Mouse (Mus musculus): ENCODE results near the gene Slc15a5.

Slc15a5 gene

DNA sequence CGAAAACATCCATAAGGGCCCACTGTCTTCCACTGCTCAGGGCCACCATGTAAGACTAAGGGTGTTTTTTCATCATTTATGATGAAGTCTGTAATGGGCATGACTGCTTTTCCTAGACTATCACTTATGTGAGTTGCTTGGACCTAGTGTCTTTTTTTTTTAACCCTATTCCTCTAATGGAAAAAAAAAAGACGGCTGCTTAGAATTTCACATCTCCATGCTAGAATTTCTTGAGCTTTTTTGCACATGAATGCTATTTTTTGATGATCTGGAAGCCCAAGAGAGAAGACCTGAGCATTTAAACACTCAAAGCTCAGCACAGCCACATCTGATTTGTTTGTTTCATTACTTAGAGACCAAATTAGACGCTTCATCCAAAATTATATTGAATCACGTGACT lies at the start of gene Slc15a5:
Slc15a5 (minus strand) TSS at position 101 of the 400 bp plus-strand sequence.
- DNase-seq (ENCODE audit: extremely low read depth, low read depth, low spot score) = no peak

DNA sequence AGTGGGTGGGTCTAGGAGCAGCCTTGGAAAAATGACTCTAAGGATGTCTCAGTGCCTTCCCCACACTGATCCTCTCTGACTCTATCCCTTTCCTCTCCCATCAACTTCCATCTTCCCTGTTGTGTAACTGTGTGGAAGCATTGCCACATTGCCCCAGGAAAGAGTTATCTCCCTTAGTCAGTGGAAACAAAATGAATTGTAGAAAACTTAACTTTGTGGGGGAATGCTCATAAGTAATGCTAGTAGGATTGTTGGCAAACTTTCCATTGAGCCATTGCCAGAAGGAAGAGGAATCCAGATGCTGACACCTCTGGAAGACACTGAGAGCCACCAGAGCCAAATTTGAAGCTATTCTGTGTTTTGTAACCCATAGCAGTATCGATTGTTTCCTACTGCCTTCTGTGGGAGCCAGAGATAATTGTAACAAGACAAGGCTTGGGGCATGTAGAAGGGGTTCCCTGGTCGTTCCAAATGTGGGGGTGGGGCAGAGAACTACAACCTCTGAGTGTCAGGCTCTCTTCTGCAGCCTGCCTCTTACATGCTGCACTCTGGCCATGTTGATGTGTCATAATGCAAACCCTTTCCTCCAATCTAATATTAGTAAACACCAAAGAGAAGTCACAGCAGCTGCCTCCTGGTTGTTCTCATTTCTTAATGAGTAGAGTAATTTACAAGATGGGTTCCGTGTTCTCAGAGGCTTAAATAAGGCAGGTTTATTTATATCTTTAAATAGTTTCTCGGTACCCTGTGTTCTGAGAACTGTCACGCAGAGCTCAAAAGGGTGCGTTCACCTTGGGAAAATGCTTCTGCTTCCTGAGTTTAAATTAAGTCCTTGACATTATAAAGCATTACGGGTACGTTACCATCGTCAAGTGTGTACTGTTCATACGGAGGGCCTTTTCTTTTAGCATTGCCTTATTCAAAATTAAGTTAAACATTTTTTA lies 48.9 kb upstream of the Slc15a5 start:
- no peak for DNase-seq (ENCODE audit: extremely low read depth, low read depth, low spot score)

DNA sequence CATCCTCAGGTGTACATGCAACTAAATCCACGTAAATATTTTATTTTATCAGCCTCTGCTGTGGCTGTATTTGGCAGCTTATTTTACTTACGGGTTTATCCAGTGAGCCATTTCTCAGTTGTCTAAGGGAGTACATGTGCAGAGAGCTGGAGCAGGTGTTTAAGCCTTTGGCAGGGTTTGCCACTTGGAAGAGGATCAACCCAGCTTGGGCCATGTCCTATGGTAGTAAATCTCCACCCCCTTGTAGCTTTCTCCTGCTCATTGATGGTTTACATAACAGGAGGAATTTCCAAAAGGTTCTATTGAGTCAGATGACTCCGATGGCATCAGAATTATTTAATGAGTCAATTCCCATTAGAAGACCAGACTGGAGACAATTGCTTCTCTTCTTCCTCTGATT lies 37.8 kb upstream of the Slc15a5 start:
- peak; percentile 98 for DNase-seq (ENCODE audit: extremely low read depth, low read depth, low spot score)

DNA sequence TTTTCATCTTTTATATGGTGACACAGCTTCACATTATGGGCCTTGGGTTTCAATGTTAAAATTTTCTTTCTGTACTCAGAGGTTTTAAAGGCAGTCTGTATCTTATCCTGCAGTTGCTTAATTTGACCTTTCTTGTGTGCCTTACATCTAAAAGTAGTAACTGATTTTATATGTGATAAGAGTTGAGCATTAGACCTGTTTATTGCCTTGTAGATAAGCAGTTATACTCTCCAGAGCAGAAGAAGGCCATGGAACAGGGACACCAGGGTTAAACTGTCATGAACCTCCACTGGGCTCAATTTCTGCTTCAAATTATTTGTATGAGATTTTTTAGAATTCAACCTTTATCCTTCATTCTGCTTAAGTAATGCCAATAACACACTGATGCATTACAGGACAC lies 24.8 kb upstream of the Slc15a5 start:
- no peak for DNase-seq (ENCODE audit: extremely low read depth, low read depth, low spot score)

DNA sequence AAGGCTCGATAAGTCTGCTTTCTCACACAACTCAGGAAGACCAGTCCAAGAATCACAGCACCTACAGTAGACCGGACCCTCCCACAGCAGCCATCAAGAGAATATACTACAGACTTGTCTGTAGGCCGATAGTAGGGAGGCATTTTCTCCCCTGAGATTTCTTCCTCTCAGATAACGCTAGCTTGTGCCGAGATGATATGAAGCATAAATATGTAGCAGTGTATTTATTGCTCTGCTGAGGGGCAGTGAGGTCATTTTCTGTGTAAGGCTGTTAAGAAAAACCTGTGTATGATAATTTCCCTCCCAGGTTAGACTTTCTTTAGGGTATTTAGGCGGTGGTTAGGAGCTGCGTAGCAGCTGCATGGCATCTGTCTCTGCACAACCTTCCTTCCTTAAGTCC lies 23.2 kb upstream of the Slc15a5 start:
- DNase-seq (ENCODE audit: extremely low read depth, low read depth, low spot score) = no peak

DNA sequence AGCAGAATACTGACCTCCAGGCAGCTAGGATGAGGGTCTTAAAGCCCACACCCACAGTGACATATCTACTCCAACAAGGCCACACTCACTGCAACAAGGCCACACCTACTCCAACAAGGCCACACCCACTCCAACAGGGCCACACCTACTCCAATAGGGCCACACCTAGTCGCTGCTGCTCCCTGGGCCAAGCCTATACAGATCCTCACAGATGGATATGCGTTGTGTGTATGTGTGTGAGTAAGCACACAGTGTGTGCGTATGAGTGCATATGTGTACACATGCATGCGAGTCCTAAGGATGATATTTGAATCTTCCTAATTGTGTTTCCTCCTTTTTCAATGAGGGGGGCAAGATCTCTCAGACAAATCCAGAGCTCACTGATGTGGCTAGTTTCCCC lies 22.1 kb upstream of the Slc15a5 start:
- DNase-seq (ENCODE audit: extremely low read depth, low read depth, low spot score) = no peak

DNA sequence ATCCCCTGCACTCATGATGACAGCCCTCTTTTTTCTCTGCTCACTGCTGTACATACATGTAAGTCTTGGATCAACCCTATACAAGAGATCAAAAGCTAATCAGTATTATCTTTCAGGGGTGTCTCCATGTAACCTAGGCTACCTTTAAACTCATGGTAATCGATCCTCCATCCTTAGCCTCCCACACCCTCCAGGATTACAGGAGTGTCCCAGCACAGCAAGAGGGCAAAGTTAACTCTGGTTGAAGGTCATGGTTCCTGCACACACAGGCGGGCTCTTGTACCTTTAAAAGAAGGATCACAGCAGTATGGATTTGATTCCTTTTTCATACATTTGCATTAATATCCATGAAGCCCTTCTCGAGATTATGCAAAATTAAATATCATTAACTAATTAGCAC lies 19.9 kb upstream of the Slc15a5 start:
- no peak for DNase-seq (ENCODE audit: extremely low read depth, low read depth, low spot score)

DNA sequence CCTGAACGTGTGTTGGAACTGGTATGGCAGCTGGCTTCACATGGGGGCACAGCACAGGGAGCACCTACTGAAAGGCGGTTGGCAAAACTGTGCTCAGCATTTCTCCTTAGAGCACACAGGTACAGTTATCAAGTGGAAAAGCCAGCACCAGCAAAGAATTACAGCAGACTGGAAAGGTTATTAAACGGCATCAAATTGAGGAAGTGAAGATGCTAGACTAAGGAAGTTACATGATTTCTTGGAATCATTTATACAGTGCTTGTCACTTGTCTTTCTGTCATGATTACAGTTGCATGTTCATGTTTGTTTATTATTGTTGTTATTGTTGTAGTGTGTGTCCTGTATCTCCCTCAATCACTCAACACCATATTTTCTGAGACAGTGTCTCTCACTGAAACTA lies 15.3 kb upstream of the Slc15a5 start:
- no peak for DNase-seq (ENCODE audit: extremely low read depth, low read depth, low spot score)

DNA sequence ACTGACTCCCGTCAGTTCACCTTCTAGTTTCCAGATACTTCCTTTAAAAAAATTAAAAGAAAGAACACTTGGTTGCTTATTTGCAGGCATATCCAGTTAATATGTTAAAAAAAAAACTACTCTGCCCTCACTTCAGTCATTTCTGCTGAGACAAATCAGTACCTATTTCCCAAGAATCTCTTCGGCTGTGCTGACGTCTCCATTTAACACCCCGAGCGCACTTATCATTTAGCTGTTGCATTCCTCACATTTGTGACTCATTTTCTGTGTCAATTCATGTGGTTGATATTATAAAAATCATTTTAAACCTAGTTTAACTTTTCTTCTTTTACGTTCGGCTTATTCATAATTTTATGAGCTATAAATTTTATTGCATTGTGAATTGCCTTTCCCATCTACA lies 12.7 kb upstream of the Slc15a5 start:
- DNase-seq (ENCODE audit: extremely low read depth, low read depth, low spot score) = no peak

DNA sequence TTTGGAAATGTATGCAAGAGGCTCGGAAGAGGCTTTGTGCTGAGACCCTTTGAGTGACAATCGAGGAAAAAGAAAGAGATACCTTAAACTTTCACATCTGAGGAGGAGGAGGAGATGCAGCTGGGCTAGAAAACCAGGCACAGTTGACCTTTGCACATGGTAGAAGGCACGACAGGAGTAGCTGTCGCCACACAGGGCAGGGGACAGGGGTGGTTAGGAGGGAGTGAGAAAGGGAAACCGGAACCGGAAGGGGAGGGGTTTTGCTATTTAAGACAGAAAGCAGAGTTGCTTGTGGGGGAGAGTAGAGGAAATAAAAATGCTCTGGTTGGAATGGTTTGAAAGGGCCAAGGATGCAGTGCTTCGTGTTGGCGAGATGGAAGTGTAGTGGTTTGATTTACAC lies 9.4 kb upstream of the Slc15a5 start:
- DNase-seq (ENCODE audit: extremely low read depth, low read depth, low spot score) = no peak

DNA sequence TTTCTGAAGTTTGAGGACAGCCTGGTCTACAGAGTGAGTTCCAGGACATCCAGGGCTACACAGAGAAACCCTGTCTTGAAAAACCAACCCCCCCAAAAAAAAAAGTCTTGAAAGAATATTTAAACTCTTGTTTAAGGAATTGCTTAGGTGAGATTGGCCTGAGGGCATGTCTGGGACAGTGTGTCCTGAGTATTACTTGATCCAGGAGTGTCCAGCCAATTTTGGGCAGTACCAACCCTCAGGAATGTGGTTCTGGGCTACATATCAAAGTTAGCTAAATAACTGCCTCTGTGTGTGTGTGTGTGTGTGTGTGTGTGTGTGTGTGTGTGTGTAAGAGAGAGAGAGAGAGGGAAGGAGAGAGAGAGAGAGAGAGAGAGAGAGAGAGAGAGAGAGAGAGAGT lies 6.7 kb upstream of the Slc15a5 start:
- DNase-seq (ENCODE audit: extremely low read depth, low read depth, low spot score) = peak; percentile 50

DNA sequence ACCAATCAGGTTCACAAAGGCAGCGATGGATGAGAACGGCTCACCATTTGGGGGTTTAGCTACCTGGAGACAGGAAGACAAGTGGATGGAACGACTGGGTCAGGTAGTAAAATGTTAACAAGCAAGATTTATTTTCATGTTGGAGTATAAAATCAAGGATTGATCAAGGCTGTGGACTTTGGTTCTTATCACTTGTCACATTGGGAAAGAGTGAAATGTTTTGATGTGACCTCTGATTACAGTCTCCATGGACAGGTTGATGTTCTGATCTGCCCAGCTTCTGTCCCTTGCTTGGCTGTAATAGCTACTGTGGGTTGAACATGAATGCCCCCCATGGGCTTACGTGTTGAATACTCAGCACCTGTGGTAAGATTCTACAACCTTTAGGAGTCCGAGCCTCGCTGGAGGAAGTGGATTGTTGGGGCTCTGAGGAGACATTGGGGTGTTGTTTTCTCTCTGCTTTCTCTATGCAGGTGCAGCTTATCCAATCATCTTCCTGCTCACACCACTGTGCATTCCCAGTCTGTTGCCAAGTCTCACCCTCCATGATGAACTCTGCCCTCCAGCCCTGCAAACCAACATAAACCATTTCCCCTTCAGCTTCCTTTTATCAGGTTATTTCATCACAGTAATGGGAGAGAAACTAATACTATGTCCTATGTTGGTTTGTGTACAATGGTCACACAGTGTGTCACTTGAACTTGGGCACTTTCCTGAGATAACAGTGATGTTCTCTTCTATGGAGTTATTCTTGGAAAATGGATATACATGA lies 1.2 kb upstream of the Slc15a5 start:
- no peak for DNase-seq (ENCODE audit: extremely low read depth, low read depth, low spot score)

DNA sequence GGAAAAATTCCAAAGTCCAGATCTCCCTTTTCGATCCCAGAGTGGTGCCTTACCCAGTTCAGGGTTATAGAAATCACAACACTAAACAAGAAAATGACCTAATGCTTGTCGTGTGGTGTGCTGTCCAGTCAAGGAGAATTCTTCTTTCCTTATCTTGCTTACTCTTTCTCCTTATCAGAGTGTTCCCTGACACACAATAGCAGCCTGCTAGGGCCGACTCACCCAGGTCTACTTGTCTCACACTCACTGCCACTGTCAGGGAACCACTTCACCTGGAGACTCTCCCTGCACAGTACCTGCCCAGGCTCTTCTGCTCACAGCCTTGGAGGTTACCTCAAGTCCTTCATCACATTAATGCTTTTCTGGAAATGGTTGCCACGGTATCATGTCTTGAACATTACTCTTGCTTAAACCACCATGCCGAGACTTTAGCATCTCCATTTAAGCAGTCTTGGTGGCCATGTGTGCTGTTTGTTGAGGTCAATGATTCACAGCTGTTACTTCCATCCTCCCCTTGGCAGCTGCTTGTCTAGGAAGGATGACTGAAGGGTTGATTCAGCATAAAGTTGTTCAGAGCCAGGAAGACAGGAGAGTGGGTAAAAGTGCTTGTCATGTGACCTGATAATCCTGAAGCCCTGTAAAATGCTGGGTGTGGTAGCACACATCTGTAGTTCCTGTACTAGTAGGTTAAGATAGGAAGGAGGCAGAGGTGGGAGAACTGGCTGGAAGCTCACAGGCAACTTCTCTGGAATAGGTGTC lies 1.9 kb downstream of the Slc15a5 start:
- DNase-seq (ENCODE audit: extremely low read depth, low read depth, low spot score) = no peak

DNA sequence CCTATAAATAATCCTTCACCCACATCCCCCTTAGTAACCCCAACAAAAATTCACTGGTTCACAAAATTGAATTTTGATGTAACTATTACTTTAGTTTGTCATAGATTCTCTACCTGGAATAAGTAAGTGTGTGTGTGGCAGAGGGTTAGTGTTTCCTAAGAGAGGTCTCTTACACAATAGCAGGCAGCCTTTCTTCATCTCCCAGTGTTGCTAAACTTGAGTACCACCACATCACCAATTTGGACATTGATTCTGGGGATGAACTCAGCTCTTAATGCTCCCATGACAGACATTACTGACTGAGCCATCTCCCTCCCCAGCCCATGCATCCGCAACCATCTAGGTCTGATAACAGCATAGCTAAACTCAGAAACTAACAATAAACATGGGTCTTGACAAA lies 4.0 kb downstream of the Slc15a5 start:
- no peak for DNase-seq (ENCODE audit: extremely low read depth, low read depth, low spot score)

DNA sequence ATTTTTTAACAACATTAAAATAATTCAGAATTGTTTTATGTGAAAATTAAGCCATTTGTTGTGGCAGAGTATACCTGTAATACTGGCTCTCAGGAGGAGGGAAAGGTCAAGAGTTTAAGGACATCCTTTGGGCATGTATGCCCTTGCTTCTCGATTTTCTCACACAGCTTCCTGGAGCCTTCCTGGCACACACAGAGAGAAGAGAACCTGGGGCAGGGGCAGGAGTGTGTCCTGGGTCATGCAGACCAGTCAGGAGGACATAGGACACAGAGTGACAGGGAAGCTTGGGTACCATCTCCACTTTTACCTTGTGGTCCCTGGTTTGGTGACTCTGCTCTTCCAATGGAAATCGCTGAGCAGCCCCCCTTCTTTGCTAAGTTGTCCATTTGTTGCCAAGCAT lies 6.2 kb downstream of the Slc15a5 start:
- no peak for DNase-seq (ENCODE audit: extremely low read depth, low read depth, low spot score)

DNA sequence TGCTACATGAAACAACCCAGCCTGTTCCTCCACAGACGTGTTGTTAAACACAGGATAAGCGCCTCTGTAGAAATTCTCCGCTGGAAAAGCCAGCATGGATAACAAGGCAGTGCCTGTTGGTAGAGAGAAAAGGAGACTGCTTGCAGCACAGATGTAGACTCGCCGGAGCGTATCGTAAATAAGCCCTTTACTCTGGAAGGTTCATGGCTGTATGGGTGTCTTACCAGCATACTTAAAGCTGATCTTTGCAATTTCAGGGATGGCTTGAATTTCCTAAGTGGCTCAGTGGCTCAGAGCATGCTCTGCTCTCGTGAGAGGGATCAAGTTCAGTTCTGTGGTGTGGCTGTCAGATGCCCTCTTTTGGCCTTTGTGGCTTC lies 6.8 kb downstream of the Slc15a5 start:
- DNase-seq (ENCODE audit: extremely low read depth, low read depth, low spot score) = no peak

DNA sequence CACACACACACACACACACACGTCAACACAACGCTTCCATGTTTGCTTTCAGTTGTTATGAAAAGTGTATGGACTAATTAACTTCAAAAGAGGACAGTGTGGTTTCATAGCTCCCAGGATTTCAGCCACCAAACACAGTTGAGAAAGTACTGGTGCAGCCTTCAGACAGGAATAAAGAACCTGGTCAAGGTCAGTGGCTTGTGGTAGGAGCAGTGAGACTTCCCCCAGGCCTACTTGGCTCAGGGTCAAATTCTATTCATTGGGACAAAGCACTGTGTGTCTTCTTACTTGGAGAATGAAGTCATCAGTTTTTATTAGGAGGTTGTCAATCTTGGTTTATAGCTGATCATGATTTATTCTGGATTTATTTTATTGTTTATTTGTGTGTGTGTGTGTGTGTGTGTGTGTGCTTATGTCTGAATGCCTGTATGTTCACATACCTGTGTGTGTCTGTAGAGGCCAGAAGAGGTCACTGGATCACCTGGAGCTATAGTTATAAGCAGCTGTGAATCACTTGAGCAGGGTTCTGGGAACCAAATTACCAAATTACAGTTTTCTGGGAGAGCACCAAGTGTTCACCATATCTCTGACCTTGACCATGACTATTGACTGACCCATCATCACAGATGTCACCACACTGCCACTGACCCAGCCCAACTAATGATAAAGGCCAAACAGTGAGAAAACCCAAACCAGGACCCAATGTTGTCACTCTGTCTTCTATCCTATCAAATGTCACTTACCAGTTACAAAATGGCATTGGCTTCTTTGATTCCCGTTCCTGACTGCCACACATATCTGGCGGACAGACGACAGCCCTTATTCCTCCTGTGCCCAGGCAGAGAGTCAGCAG lies 7.4 kb downstream of the Slc15a5 start:
- DNase-seq (ENCODE audit: extremely low read depth, low read depth, low spot score) = peak; percentile 52

DNA sequence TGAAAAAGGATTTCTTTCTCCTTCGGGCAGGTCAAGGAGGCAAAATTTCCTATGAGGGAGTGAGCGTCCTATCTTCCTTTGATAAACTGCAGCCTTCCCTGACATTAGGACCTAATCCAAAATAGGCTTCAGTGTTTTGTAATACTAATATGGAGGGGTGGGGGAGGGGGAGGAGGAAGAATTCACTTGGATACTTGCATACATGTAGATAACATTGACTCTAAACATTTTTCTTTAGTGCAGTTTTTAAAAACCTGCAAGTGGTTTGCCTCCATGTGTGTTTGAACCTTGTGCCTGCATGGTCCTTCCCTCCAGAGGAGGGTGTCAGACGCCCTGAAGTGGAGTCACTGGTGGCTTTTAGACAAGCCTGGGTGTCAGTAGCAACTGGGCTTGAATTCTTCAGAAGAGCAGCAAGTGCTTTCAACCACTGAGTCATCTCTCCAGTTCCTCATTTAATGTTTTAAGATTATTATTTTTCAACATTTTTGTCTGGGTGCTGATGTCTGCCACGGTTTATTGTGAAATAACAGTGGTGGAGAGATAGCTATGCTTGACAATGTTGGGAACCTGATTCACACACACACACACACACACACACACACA lies 8.1 kb downstream of the Slc15a5 start:
- DNase-seq (ENCODE audit: extremely low read depth, low read depth, low spot score) = no peak

DNA sequence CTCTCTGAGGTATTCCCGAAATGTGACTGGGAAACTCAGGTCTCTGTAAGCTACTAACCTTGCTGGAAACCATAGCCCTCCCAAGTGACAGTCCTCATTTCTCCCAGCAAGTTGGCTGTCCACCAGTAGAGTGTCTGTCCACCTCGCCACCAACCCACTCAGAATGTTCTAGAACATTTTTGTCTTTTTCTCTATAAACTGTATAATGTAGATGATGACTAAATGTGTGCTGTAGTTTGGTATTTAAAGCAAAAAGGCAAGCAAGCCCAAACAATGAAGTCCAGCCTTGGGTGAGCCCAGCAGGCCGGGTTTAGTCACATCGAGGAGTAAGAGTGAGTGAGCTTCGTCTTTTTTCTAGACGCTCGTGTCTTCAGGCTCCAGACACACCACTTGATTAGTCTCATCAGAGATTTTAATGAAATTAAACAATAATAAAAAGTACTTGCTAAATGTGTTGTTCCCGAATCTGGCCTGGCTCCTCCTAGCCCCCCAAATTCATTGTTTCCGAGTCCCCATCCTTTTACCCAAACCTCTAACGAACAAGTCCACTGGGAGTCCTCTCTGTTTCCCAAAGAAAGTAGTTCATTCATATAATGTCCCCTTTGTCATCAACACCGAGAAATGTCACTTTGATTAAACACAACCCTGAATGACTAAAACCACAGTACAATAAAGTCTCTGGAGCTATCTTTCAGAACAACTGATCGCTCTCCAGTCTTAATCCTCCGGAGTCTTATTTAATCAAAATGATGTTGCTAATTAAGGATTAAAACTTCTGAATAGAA lies 8.8 kb downstream of the Slc15a5 start:
- DNase-seq (ENCODE audit: extremely low read depth, low read depth, low spot score) = no peak

All from fat pad, adult 2 months (tissue).